Mouse (Mus musculus) cerebellum, adult 9-10 months (tissue): ENCODE measurements at regions not wholly inside any gene's neighbourhood (a gene's known extent, or its start where the extent isn't known, plus 50 kb on each side); places are given as distances from the start of the nearest gene placed in this dataset.

Source experiments
- DNase-seq: peaks from one replicate; pipeline ENCODE4 v3.0.0; 2022

GRCm38 (mm10) chr10:117579210-117579609 lies 50.1 kb upstream of the Cpm start:
- DNase-seq = no peak

GRCm38 (mm10) chr10:117578696-117579146 lies 50.6 kb upstream of the Cpm start:
- no peak for DNase-seq

- no peak for DNase-seq
Observed at GRCm38 (mm10) chr10:117577970-117578695, 51.2 kb upstream of the Cpm start.

- DNase-seq = no peak
Observed at GRCm38 (mm10) chr10:117576881-117577730, 52.2 kb upstream of the Cpm start.

GRCm38 (mm10) chr10:117576154-117576859 lies 53.0 kb upstream of the Cpm start:
- no peak for DNase-seq

GRCm38 (mm10) chr10:117575404-117576153 lies 53.7 kb upstream of the Cpm start:
- DNase-seq = no peak

- no peak for DNase-seq
Observed at GRCm38 (mm10) chr10:117574915-117575314, 54.4 kb upstream of the Cpm start.

GRCm38 (mm10) chr10:117574056-117574727 lies 55.1 kb upstream of the Cpm start:
- DNase-seq = no peak

- DNase-seq = no peak
Observed at GRCm38 (mm10) chr10:117573596-117573850, 55.8 kb upstream of the Cpm start.

GRCm38 (mm10) chr10:117572746-117573595 lies 56.3 kb upstream of the Cpm start:
- no peak for DNase-seq

- DNase-seq = no peak
Observed at GRCm38 (mm10) chr10:117571891-117572573, 57.3 kb upstream of the Cpm start.

GRCm38 (mm10) chr10:117570971-117571861 lies 58.1 kb upstream of the Cpm start:
- DNase-seq = no peak

- no peak for DNase-seq
Observed at GRCm38 (mm10) chr10:117570091-117570970, 59.0 kb upstream of the Cpm start.

GRCm38 (mm10) chr10:117569301-117570079 lies 59.8 kb upstream of the Cpm start:
- no peak for DNase-seq

GRCm38 (mm10) chr10:117568472-117569300 lies 60.6 kb upstream of the Cpm start:
- no peak for DNase-seq

GRCm38 (mm10) chr10:117568138-117568387 lies 61.2 kb upstream of the Cpm start:
- DNase-seq = no peak
